Mouse (Mus musculus) lung, postnatal 36 days (tissue): ENCODE results near the gene Mettl8.

ENCODE experiments used
- DNase-seq: peaks from one replicate; pipeline ENCODE4 v3.0.0; 2022; ENCODE audit warnings: mixed read lengths

Mettl8 gene

GRCm38 (mm10) chr2:70974769-70975168 lies 80.6 kb downstream of the Mettl8 start:
- DNase-seq: no peak

DNA sequence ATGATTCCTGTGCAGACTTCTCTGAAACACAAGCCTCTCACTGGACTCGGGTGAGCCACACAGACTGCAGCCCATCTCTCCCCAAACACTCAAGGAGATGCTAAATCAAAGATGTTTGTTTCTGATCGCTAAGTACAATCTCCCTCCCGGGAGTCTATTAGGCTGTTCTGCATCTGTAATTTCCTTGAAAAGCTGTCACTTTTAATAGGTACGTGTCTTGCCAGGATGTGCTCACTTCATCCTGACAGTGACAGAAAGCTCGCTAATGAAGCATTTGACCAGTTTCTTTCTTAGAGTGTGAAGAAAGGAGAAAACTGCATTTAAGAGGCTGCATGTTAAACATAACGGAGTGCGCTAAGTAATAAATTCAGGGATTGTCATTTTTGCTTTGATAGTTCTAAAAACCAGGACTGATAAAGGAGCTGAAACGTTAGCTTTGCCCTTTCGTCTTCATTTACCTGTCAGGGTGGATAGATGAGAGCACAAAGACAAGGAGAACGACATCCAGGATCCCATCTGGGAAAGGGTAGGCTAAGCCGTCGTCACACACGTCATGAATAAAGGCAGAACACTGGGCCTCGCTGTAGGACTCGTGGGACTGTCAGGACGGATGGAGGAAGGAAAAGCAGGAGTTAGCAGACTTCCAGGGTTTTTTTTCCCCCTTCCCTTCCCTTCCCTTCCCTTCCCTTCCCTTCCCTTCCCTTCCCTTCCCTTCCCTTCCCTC lies 82.4 kb downstream of the Mettl8 start:
- no peak for DNase-seq

GRCm38 (mm10) chr2:70970158-70970741 lies 85.1 kb downstream of the Mettl8 start:
- no peak for DNase-seq

- no peak for DNase-seq
These were observed 87.1 kb downstream of the Mettl8 start for GRCm38 (mm10) chr2:70968305-70968704.

- no peak for DNase-seq
These were observed 88.2 kb downstream of the Mettl8 start for GRCm38 (mm10) chr2:70967216-70967615.

DNA sequence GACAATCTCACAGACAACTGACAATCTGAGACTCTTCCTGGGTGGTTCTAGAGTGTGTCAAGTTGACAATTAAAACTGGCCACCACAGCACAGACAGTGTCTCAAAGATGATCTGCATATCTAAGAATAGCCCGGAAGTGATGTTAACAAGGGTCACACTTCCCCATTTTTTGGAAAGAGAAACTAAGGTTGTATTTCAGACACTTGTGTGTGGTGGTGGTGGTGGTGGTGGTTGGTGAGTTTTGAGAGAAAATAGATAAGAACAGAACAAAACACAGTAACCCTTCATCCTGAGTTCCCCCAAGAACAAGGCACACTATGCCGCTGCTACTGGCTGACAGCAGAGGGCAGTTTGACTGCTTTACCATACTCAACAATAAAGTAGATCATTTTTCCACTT lies 90.6 kb downstream of the Mettl8 start:
- peak; percentile 39 for DNase-seq

DNA sequence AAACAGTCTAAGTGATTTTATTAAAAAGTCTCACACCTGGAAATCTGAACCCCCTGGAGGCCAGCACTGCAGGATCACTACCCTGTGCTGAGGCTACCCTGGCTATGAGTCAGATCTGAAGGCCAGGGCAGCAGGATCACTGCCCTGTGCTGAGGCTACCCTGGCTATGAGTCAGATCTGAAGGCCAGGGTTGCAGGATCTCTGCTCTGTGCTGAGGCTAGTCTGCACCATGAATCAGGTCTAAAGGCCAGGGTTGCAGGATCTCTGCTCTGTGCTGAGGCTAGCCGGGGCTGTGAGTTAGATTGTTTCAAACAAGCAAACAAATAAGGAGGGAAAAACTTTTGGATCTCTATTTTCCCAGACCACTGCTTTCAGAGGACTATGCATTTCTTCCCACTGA lies 92.5 kb downstream of the Mettl8 start:
- DNase-seq: no peak

- DNase-seq: no peak
These were observed 94.1 kb downstream of the Mettl8 start for GRCm38 (mm10) chr2:70961086-70961941.

DNA sequence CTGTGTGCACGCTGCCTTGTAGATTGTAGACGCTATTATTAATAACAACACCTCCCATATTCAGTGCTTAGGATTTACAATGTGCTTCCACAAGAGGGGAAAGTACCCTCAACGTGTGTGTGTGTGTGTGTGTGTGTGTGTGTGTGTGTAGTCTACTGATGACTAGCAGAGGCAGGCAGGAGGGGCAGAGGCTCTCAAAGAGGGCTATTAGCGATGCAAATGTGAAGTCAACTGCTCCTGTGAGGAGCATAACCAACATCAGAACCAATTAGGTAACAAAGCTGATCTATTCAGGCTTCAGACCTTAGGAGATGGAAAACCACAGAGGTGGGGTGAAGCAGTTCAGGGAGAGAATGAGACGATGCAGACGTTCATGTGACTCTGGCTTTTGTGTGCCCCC lies 95.3 kb downstream of the Mettl8 start:
- no peak for DNase-seq

- DNase-seq: no peak
These were observed 96.0 kb downstream of the Mettl8 start for GRCm38 (mm10) chr2:70959337-70959736.

GRCm38 (mm10) chr2:70958536-70958935 lies 96.8 kb downstream of the Mettl8 start:
- DNase-seq: no peak

- DNase-seq: no peak
These were observed 101.8 kb downstream of the Mettl8 start for GRCm38 (mm10) chr2:70953616-70954015.

- DNase-seq: no peak
These were observed 103.4 kb downstream of the Mettl8 start for GRCm38 (mm10) chr2:70951944-70952343.

- peak; percentile 42 for DNase-seq
These were observed 110.7 kb downstream of the Mettl8 start for GRCm38 (mm10) chr2:70944511-70945305.

GRCm38 (mm10) chr2:70940826-70941225 lies 114.6 kb downstream of the Mettl8 start:
- peak; percentile 61 for DNase-seq

DNA sequence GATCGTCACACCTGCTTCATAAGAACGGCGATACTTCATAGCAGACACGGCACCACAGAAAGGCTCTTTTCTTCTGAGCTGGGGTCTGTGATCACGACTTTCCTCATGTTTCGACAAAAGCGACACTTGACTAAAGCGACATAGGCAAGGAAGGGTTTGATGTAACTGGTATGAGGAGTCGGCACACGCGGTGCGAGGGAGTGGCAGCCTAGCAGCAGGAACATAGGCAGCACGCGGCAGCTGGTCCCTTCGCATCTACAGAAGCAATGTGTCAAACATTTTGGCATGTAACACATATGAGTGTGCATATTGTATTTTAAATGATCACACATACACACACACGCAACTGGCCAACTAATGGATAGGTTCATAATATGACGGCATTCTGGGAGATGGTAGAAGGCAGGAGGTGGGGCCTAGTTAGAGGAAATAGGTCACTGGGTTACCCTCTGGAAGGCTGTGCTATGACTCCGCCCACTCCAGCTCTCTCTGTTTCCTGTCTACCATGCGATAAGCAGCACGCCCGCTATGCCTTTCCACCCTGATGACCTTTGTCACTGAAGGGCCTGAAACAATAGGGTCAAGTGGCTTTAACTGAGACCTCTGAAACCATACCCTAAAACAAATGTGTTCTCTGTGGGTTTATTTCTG lies 116.4 kb downstream of the Mettl8 start:
- DNase-seq: peak; percentile 15

GRCm38 (mm10) chr2:70934772-70935171 lies 120.6 kb downstream of the Mettl8 start:
- DNase-seq: no peak

DNA sequence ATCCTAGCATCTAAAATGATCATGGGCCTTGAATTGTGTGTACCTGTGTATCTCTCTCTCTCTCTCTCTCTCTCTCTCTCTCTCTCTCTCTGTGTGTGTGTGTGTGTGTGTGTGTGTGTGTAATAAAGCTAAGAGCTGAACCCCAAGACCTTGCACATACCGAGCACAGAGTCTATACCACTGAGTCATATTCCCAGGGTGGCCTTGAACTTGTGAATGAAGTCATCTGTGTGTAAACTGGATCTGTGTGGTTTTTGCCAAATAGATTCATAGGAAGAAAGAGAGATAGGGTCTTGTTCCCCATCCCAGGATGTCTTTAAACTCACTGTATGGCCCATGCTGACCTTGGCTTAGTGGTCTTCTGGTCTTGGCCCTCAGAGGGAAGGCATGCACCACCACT lies 121.9 kb downstream of the Mettl8 start:
- DNase-seq: no peak

DNA sequence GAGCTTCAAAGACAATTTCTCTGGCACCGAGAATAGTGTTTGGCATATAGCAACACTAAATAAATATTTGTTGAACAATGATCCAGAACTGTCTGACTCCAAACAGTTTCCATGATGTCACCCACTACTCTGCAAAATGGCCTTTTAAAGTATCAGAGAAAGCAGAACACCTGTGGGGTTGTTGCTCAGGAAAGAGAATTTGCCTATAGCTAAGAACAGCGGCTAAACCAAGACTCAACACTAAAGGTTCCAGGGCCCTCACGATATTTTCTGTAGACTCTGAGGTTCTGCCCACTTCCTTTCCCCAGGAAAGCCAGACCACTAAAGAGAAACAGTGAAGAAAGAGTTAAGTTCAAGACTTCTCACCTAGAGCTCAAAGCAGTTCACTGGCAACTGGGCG lies 122.4 kb downstream of the Mettl8 start:
- no peak for DNase-seq

DNA sequence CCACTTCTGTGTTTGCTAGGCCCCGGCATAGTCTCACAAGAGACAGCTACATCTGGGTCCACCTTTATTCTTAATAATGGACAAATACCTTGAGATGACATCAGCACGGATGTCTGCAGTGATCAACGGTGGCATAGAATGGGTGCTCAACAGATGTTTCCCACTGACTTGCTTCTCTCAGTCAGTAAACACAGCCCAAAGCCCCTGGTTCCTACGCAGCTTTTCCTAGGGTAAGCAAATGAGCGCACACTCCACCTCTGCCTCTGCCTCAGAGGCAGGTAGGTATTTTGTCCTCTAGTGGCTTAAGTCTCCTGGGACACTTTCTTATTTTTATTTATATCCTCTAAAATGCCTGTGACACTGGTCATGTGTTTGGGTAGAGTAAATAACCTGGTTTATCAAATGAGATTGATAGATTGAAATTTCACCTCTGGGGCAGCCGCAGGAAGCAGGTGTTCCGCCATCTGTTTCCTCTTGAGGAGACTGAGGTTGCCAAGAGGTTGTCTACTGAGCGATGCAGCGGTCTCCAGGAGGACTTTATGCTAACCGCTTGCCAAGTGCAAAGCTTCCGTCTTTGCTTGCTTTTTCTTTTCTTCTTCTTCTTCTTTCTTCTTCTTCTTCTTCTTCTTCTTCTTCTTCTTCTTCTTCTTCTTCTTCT lies 124.6 kb downstream of the Mettl8 start:
- no peak for DNase-seq

GRCm38 (mm10) chr2:70929714-70930113 lies 125.7 kb downstream of the Mettl8 start:
- no peak for DNase-seq

DNA sequence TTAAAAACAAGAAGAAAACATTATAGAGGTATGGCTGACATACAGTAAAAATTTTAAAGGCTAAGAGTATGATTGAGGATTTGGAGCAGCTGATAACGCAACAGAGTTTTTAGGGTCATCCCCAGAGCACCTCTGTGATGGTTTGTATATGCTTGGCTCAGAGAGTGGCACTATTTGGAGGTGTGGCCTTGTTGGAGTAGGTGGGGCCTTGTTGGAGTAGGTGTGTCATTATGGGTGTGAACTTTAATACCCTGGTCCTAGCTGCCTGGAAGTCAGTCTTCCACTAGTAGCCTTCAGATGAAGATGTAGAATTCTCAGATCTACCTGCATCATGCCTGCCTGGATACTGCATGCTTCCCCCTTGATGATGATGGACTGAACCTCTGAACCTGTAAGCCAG lies 131.3 kb downstream of the Mettl8 start:
- no peak for DNase-seq
